Mouse (Mus musculus) bone marrow macrophage, adult 2 months (primary cell): ENCODE data around the gene Lrrc57.

Experiments used
- CTCF ChIP-seq: IDR thresholded peaks from 2 replicates; pipeline ENCODE4 v1.5.1; 2012; ENCODE audit warnings: low read depth, mild to moderate bottlenecking, low read length, moderate library complexity
- POLR2A ChIP-seq: IDR thresholded peaks from 2 replicates; pipeline ENCODE4 v1.6.1; 2012; ENCODE audit warnings: mild to moderate bottlenecking, low read depth, low read length, borderline replicate concordance

- no peak for TF ChIP-seq CTCF
- TF ChIP-seq POLR2A: no peak
Observed at GRCm38 (mm10) chr2:120658486-120658885, 49.2 kb upstream of the Lrrc57 start.
